Mouse (Mus musculus) induced T-regulatory cell, adult 2 months (primary cell): Measurements from ENCODE around the gene Nrap.
A peak's percentile ranks its signal among the peaks of the same experiment; 100 is the strongest.
"Not testable (repeated sequence)": the region's sequence is repeated elsewhere in the genome, so short reads cannot be mapped to it uniquely, and the experiment has no call there.

Experiments
- DNase-seq: peaks from one replicate; pipeline ENCODE4 v3.0.0-alpha.2; 2012; ENCODE audit warnings: low read depth

The Nrap gene

GRCm38 (mm10) chr19:56389879-56390278 is at the start of gene Nrap:
Gene Nrap (minus strand): TSS chr19:56390037.
- no peak for DNase-seq

- no peak for DNase-seq
These were observed 49.2 kb upstream of the Nrap start for GRCm38 (mm10) chr19:56439072-56439434.

DNA sequence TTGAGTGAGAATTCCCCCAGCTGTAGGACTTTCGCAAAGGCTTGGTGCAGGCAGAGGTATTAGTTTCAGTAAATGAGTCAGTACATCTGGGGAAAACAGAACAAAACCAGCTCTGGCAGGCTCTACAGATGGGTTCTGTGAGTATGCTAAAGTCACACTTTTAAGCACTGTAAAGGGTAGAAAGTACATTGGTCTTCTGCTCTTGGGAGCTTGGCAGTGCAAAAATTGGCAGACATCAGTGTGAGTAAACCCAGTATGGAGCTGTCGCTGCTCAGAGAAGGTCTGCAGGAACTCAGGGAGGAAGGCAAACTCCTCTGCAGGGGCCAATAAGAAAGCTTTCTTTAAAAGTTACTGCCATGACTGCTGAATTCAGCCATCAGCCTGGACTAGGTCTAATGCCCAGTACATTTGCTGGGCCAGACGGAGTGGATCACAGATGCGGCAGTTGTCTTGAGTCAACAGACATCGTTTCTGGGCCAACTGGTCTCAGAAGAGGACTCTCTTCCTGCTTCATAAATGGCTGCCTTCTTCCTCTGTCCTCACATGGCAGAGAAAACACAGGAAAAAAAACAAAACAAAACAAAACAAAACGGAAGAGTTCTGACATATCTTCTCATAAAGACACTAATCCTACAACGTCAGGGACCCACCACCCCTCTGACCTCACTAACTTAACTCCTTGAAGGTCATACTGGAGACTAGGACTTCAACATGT is 48.7 kb upstream of the Nrap start:
- DNase-seq, result no peak

DNA sequence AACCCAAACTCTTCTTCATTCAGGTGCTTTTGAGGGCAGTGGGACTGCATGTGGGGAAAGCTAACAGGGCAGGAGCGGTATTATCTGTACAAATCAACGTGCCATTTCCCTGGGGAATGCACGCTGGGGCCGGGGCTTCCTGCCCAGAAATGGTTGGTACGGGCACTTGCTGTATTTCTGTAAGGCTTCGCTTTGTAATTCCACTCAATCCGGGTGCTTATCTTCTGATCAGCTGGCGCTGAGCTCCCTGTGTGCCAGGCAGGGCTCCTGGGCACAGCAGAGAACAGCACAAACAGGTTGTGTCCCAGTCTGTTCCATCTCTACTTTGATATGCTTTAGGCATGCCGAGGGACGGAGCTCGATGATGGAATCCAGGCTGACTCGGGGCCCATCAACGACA is 46.5 kb upstream of the Nrap start:
- no peak for DNase-seq

- no peak for DNase-seq
These were observed 43.7 kb upstream of the Nrap start for GRCm38 (mm10) chr19:56433581-56433980.

- DNase-seq, result no peak
These were observed 42.9 kb upstream of the Nrap start for GRCm38 (mm10) chr19:56432706-56433105.

DNA sequence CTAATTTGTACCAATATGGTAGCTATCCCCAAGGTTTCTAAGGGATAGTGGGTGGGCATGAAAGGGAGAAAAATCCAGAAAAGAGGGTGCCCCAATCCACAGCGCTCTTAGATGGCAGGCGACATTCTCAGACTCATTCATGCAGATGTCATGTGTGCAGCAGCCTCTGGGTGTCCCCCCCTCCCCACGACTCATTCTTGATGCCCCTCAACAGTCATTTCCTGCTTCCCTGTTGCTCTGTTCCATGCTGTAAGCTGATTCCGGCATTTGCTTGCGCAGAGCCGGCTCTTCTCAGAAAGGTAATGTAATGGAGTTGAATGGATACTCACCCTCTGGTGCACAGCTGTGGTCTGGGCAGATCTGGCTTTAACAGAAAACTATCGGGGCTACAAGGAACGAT is 40.5 kb upstream of the Nrap start:
- DNase-seq, result no peak

DNA sequence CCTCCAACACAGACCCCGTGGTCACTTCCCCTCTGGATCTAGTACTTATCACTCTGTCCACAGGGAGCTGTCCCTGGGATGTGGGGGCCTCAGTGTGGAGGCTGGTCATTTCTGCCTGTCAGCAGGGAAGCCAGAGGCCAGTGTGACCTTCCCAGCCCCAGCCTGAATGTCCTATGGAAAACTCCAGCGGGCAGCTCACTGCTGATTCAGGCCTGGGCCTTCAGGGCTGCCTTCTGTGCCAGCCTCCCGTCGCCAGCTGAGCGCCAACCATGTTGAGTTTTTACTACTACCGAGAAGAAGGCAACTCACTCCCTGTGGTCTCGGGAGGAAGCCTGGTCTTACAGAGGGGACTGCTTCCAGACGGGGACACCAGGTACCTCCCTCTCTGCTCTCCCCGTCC is 35.7 kb upstream of the Nrap start:
- no peak for DNase-seq

DNA sequence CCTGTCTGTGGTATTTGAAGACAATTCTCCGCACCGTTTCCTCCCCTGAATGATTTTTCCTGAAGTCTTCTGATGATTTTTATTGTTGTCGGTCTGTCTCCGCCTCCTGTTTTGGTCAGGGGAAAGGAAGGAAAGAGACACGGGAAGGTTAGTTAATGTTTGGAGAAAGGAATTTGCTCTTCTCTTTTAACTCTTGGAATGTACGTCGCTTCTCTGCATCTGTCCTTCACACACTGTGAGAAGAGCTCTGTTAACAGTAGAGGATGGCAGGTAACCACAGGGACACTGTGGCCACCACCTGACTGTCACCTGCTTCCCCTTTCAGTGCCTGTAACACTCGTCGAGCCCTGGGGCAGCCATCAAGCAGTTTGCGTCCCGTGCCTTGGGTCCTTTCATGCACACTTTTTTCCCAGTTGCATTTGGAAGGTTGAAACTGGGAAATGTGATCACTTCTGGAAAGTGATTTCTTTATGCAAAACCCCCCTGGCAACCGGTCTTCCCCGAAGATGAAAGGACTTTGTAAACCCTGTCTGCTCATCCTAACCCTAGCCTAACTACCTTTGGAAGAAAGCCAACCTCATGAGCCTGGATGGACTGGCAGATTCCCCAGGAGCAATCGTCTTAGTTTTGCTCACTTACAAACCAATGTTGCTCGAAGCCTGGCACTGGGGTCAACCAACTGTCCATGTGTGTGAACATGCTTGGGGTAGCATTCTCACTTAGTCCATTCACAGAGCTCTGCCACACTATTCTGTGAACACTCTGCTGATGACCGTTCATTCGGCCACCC is 35.0 kb upstream of the Nrap start:
- DNase-seq, result no peak

- DNase-seq, result no peak
These were observed 33.5 kb upstream of the Nrap start for GRCm38 (mm10) chr19:56423370-56423769.

GRCm38 (mm10) chr19:56422476-56423338 is 32.9 kb upstream of the Nrap start:
- peak; percentile 68 for DNase-seq

GRCm38 (mm10) chr19:56420345-56420744 is 30.5 kb upstream of the Nrap start:
- DNase-seq, result no peak

DNA sequence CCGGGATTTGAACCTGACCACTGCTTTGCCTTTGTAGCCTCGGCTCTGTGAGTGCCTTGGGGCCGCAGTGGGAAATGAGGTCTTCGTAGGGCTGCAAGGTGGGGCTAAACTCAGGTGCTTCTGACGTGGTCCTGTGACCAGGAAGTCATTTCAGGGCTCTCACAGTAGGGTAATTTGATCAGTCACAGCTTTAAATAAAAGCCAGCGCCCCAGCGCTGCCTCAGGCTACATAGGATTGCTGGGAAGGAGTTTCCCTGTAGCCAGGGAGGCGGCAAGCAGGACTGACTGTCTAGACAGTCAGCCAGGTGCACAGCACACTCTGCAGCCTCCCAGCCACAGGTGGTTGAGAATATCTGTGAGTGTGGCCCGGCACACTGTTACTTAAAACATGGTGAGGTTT is 29.6 kb upstream of the Nrap start:
- no peak for DNase-seq

GRCm38 (mm10) chr19:56418404-56418803 is 28.6 kb upstream of the Nrap start:
- no peak for DNase-seq

DNA sequence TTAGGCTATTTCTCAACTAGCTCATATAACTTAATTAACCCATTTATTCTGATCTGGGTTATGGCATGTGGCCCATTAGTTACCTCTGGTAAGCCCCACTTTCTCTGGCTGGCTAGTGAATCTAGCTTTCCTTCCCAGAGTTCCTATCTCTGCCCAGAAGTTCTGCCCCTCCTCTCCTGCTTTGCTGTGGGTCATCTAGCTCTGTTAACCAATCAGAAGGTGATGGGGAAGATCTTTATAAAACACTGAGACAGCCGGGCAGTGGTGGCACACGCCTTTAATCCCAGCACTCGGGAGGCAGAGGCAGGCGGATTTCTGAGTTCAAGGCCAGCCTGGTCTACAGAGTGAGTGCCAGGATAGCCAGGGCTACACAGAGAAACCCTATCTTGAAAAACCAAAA is 20.0 kb upstream of the Nrap start:
- not testable (repeated sequence) for DNase-seq

GRCm38 (mm10) chr19:56406581-56406980 is 16.7 kb upstream of the Nrap start:
- no peak for DNase-seq

GRCm38 (mm10) chr19:56405824-56406223 is 16.0 kb upstream of the Nrap start:
- DNase-seq, result no peak

DNA sequence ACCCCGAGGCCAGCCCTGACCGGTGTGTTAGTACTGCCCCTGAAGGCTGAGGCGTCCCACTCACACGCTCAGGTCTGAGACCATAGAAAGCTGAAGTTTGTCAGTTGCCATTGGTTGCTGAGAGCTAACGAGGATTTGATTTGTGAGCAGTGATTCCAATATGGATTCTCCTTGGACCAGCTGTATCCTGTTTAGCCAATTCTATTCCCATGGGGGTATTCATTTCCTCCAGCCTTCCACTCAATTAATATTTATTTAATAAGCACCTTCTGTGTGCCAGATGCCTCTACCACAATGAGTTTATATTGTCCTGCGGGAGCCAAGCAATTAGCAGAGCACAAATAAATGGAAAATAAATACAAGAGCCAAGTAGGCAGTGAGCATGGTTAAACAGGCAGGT is 12.0 kb upstream of the Nrap start:
- no peak for DNase-seq

GRCm38 (mm10) chr19:56400200-56400599 is 10.4 kb upstream of the Nrap start:
- DNase-seq, result peak; percentile 87

DNA sequence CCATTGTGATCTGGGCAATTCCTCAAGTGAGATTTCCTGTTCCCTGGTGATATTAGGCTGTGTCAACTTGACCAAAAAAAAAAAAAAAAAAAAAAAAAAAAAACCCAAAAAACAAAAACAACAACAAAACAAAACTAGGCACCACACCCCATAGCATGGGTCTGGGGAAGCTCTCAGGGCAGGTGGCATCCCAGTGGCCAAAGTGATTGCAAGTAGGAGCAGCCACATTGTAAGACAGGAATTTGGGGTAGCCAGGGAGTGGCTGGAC is 8.6 kb upstream of the Nrap start:
- DNase-seq, result no peak

GRCm38 (mm10) chr19:56397663-56398527 is 8.1 kb upstream of the Nrap start:
- DNase-seq, result peak; percentile 59
